In genomic region chr4:148781516-148781915, GRCm38 (mm10) we compare ENCODE assay signal across 12 mouse cellular contexts. TPM values are rescaled to one million over a fixed set of nuclear protein-coding genes. Genes with fewer than 3 reads are reported as not detected.
DNase-seq lines count a peak whose midpoint lies in the region; ATAC-seq lines count a peak whose summit lies in the region.
"Had no signal": no experiment of that assay in that cellular context is flagged by ENCODE, and none has a peak within 500 bp of the region (broad histone marks: within the 10 kb centered on the region; RNA-seq: fewer than 3 reads in every experiment).

No protein-coding gene starts in this region.

- intact Hi-C loops in heart, postnatal 14 days (cut with DNase I) = no loop called here

- H3K9me3 ChIP-seq in forebrain, embryonic 14.5 days (replicated peaks; ENCODE audit: control insufficient read depth, low read length) = no peaks in the 10 kb centered on the region
- H3K9me3 ChIP-seq in forebrain, embryonic 10.5 days = no peaks in the 10 kb centered on the region
- H3K9me3 ChIP-seq: hindbrain, embryonic 13.5 days; midbrain, embryonic 12.5 days; neural tube, embryonic 13.5 days had no signal

- no peak overlapping the region for H3K27ac ChIP-seq in forebrain, embryonic 14.5 days (ENCODE audit: low read depth, low read length)
- no peak overlapping the region for H3K27ac ChIP-seq in forebrain, embryonic 10.5 days
- H3K27ac ChIP-seq: hindbrain, embryonic 13.5 days; midbrain, embryonic 12.5 days; neural tube, embryonic 13.5 days had no signal

- 35% methylated on average over 7 of the region's 7 CpGs for WGBS in forebrain, embryonic 14.5 days
- WGBS in forebrain, embryonic 10.5 days = 84% methylated on average over 7 of the region's 7 CpGs

- no peak overlapping the region for H3K4me2 ChIP-seq in forebrain, embryonic 14.5 days (ENCODE audit: low read length)
- H3K4me2 ChIP-seq: hindbrain, embryonic 13.5 days; midbrain, embryonic 12.5 days; neural tube, embryonic 13.5 days had no signal

- peak; percentile 78 for DNase-seq in forebrain, embryonic 14.5 days (ENCODE audit: low spot score)
- DNase-seq in forebrain, embryonic 10.5 days (ENCODE audit: extremely low spot score, low spot score) = no peak
- peak; percentile 13 to 24 for DNase-seq in layer of hippocampus, postnatal 14 days (ENCODE audit: low spot score in 2 of 2)
- no peak for DNase-seq in layer of hippocampus, adult 8-10 months (ENCODE audit: low spot score in 2 of 2)
- peak; percentile 42 for DNase-seq in adrenal gland, postnatal 14 days
- peak; percentile 57 to 63 for DNase-seq in heart, postnatal 14 days
- DNase-seq in spleen, postnatal 14 days (ENCODE audit: low spot score in 2 of 2) = no peak
- no peak for DNase-seq in c-Kit-positive CD71-positive TER-119-positive erythroid progenitor cells, embryonic 14.5 days (ENCODE audit: low spot score)
- DNase-seq: lung, adult 18-20 months had no signal

- H3K9ac ChIP-seq in forebrain, embryonic 14.5 days (ENCODE audit: low read length) = no peak overlapping the region
- H3K9ac ChIP-seq: hindbrain, embryonic 13.5 days; midbrain, embryonic 12.5 days; neural tube, embryonic 13.5 days had no signal

- no peak overlapping the region for H3K4me3 ChIP-seq in forebrain, embryonic 14.5 days (ENCODE audit: low read depth, low read length)
- no peak overlapping the region for H3K4me3 ChIP-seq in forebrain, embryonic 10.5 days
- H3K4me3 ChIP-seq: hindbrain, embryonic 13.5 days; midbrain, embryonic 12.5 days; neural tube, embryonic 13.5 days had no signal

- H3K36me3 ChIP-seq in forebrain, embryonic 14.5 days (ENCODE audit: control insufficient read depth, insufficient read depth, low read length) = no peaks in the 10 kb centered on the region
- no peaks in the 10 kb centered on the region for H3K36me3 ChIP-seq in forebrain, embryonic 10.5 days (replicated peaks)
- H3K36me3 ChIP-seq: hindbrain, embryonic 13.5 days; midbrain, embryonic 12.5 days; neural tube, embryonic 13.5 days had no signal

- H3K27me3 ChIP-seq in forebrain, embryonic 14.5 days (replicated peaks; ENCODE audit: control insufficient read depth, insufficient read depth, low read length) = no peaks in the 10 kb centered on the region
- peaks cover 68% of the 10 kb centered on the region for H3K27me3 ChIP-seq in forebrain, embryonic 10.5 days (ENCODE audit: poor library complexity, severe bottlenecking)

- ATAC-seq in forebrain, embryonic 14.5 days = peak; percentile 54

- peaks cover 7% of the 10 kb centered on the region for H3K4me1 ChIP-seq in forebrain, embryonic 14.5 days (ENCODE audit: control insufficient read depth, insufficient read depth, low read length)
- peaks cover 19% of the 10 kb centered on the region for H3K4me1 ChIP-seq in forebrain, embryonic 10.5 days

RNA-seq across cellular contexts. Expression of gene Casz1, which starts 22.7 kb away (rescaled TPM):
- polyA plus RNA-seq in forebrain, embryonic 14.5 days (2014; fragmentation: Nextera tagmentation; extraction: Ambion mirVana) = 0.57 and 1.1 TPM in 2 replicates
- polyA plus RNA-seq in forebrain, embryonic 10.5 days (2016; fragmentation: Nextera tagmentation; extraction: Ambion mirVana) = 4.4 and 4.7 TPM in 2 replicates
- 1 to 10 TPM in 1 of 2 experiments, under 1 TPM in 1; 0.88 to 1.1 TPM for total RNA-seq in layer of hippocampus, postnatal 14 days (2021)
- total RNA-seq in layer of hippocampus, adult 8-10 months (2022) = under 1 TPM; 0.61 to 0.80 (median 0.63) TPM
- total RNA-seq in adrenal gland, postnatal 14 days (2021) = 7.0 and 7.2 TPM in 2 replicates
- total RNA-seq in heart, postnatal 14 days (2021) = 10 to 100 TPM; 48.1 to 53.1 TPM

Comparison
In these comparisons a context has a peak if more than half of its experiments do, and no peak if none do; other contexts are left out.
1. DNase-seq: peak in forebrain, embryonic 14.5 days (single experiment), layer of hippocampus, postnatal 14 days (2 of 2), adrenal gland, postnatal 14 days (single experiment) and heart, postnatal 14 days (2 of 2); none in forebrain, embryonic 10.5 days (single experiment), layer of hippocampus, adult 8-10 months (0 of 2), spleen, postnatal 14 days (0 of 2) and c-Kit-positive CD71-positive TER-119-positive erythroid progenitor cells, embryonic 14.5 days (single experiment).